Mouse (Mus musculus) limb, embryonic 11.5 days (tissue): ENCODE measurements at regions not wholly inside any gene's neighbourhood (a gene's known extent, or its start where the extent isn't known, plus 50 kb on each side); places are given as distances from the start of the nearest gene placed in this dataset.

Source experiments
- ATAC-seq: fragments of 200-750 bp; cut with Nextera tagmentation; 2 replicates; pipeline ENCODE4 v1.8.0; 2017; ENCODE audit warnings: low read depth; ENCODE audit not compliant: insufficient number of reproducible peaks, low FRiP score, low TSS enrichment
- DNase-seq: peaks from one replicate; pipeline ENCODE4 v3.0.0-alpha.2; 2015; ENCODE audit warnings: low spot score
- H3K27ac ChIP-seq: fragments of 300-500 bp; sonication (generic); replicated peaks from 2 replicates; pipeline ENCODE4 v1.5.1; 2014; ENCODE audit warnings: low read depth, mild to moderate bottlenecking, low read length
- H3K27me3 ChIP-seq: fragments of 300-500 bp; sonication (generic); 2 replicates; pipeline ENCODE4 v1.6.1; 2014; ENCODE audit warnings: mild to moderate bottlenecking, low read length, mixed read lengths; ENCODE audit not compliant: control insufficient read depth, insufficient read depth
- H3K36me3 ChIP-seq: fragments of 300-500 bp; sonication (generic); 2 replicates; pipeline ENCODE4 v1.6.1; 2014; ENCODE audit warnings: mild to moderate bottlenecking, low read length, moderate library complexity, mixed read lengths; ENCODE audit not compliant: control insufficient read depth, insufficient read depth
- H3K4me1 ChIP-seq: fragments of 300-500 bp; sonication (generic); 2 replicates; pipeline ENCODE4 v1.6.1; 2014; ENCODE audit warnings: low read length, mixed read lengths; ENCODE audit not compliant: control insufficient read depth, insufficient read depth
- H3K4me2 ChIP-seq: fragments of 300-500 bp; sonication (generic); 2 replicates; pipeline ENCODE4 v1.6.1; 2014; ENCODE audit warnings: low read depth, mild to moderate bottlenecking, moderate library complexity; ENCODE audit not compliant: severe bottlenecking
- H3K4me3 ChIP-seq: fragments of 300-500 bp; sonication (generic); 2 replicates; pipeline ENCODE4 v1.5.1; 2014; ENCODE audit warnings: low read depth, low read length
- H3K9ac ChIP-seq: fragments of 300-500 bp; sonication (generic); 2 replicates; pipeline ENCODE4 v1.6.1; 2014; ENCODE audit warnings: mild to moderate bottlenecking, low read length
- H3K9me3 ChIP-seq: fragments of 300-500 bp; sonication (generic); 2 replicates; pipeline ENCODE4 v1.6.1; 2016; ENCODE audit warnings: low read length; ENCODE audit not compliant: control insufficient read depth
- WGBS: fragments of 180-500 bp; shearing (Covaris S2); extraction: QIAGEN DNeasy Blood & Tissue Kit; methylation state at CpG from one replicate; pipeline ENCODE4 v1.1.7; 2014; 5-methylcytosine and 5-hydroxymethylcytosine counted together

DNA sequence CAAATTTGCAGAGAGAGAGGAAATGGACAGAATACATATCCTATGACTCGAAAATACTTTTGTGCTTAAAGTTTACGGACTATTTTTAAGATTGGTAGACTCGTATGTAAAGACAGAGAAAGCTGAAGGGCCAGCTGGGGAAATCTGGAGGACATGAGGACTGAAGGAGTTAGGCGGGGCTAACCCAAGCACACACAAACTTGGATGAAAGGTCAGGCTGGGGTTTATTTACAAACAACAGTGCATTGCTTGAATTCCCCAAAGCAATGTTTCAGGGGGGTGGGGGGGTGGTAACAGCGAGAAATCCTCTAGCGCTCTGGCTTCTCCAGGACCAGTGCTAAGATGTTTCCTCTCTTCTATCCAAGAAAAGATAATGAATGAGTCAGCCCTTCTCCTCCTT, 68.3 kb downstream of the Ptger2 start:
- H3K27ac ChIP-seq = no peak overlapping the region
- no peak overlapping the region for H3K4me2 ChIP-seq
- no peaks in the 10 kb centered on the region for H3K27me3 ChIP-seq
- no peaks in the 10 kb centered on the region for H3K9me3 ChIP-seq
- H3K36me3 ChIP-seq = no peaks in the 10 kb centered on the region
- DNase-seq (no peak), ATAC-seq (no peak)
- WGBS = 76% methylated on average over 6 of the region's 6 CpGs
- H3K4me3 ChIP-seq = no peak overlapping the region
- H3K4me1 ChIP-seq = no peaks in the 10 kb centered on the region
- no peak overlapping the region for H3K9ac ChIP-seq

DNA sequence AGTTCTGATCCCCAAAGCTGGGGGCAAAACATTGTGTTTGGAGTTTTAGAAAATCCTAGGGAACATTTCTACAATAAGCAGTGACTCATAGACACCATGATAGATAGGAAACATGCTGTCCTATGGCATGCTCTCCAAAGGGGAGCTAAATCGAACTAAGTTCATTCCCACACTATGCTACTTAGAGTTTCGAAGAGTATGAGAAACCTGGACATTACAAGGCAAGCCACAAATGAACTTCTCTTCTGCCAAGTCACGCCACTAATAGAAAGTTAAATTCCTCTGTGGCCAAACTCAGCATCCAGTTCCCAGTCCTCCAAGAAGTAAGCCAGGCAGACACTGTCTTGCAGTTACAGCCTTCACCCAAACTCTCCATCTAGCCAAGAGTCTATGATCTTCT, 73.7 kb downstream of the Ptger2 start:
- Histone ChIP-seq H3K36me3 (no peaks in the 10 kb centered on the region), H3K27me3 (no peaks in the 10 kb centered on the region), H3K4me3 (no peak overlapping the region), H3K9ac (no peak overlapping the region), H3K4me1 (no peaks in the 10 kb centered on the region), H3K27ac (no peak overlapping the region), H3K9me3 (no peaks in the 10 kb centered on the region), H3K4me2 (no peak overlapping the region)
- DNase-seq = no peak
- WGBS = 94% methylated on average over 3 of the region's 3 CpGs
- no peak for ATAC-seq

DNA sequence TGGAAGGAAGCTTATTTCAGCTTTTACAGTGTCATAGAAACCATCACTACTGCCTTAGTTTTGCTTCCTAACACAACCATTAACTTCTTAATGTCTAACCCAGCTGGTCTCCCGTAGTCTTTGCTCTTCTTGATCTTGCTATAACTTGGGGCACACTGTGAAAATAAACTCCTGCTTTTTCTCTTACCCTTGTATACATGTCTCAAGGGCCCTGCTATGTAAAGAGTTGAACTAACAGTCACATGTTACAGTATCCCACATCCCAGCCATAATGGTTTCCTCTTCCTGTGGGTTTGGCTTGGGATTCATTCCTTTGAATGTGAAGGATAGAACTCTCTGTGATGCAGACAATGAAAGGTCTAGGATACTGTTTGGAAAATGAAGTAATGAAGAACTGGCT, 76.5 kb downstream of the Ptger2 start:
- ATAC-seq (no peak), DNase-seq (no peak)
- H3K4me2 ChIP-seq = no peak overlapping the region
- no peak overlapping the region for H3K27ac ChIP-seq
- H3K4me1 ChIP-seq = no peaks in the 10 kb centered on the region
- WGBS = 77% methylated on average over 1 of the region's 1 CpGs
- no peak overlapping the region for H3K9ac ChIP-seq
- H3K36me3 ChIP-seq = no peaks in the 10 kb centered on the region
- no peaks in the 10 kb centered on the region for H3K27me3 ChIP-seq
- peaks cover 3% of the 10 kb centered on the region; the same call in 1 of the 2 replicates for H3K9me3 ChIP-seq
- H3K4me3 ChIP-seq = no peak overlapping the region

DNA sequence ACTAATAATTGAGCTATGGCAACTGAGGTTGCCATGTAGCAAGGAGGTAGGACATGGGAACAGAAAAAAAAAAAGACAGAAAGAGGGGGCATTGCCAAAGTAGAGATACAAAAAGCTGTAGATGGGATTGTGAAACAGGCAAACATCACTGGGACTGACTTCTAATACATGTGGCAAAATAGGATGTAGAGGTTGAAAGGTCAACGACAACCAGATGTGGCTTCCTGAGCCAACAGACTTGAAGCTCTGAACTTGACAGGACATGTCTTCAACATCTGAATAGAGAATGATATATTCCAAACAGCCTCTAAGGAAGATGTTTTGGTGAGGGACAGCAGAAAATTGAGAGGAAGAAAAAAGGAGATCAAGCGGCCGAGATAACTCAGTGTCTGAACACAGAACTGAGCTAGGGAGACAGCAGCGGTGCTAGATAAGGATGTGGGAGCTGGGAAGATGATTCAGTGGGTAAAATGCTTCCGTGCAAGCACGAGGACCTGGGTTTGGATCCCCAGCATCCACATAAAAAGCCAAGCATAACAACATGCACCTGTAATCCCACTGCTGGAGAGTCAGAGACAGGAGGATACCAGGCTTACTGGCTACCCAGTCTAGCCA, 81.7 kb downstream of the Ptger2 start:
- no peak for ATAC-seq
- H3K4me2 ChIP-seq = no peak overlapping the region
- DNase-seq = peak; percentile 63

DNA sequence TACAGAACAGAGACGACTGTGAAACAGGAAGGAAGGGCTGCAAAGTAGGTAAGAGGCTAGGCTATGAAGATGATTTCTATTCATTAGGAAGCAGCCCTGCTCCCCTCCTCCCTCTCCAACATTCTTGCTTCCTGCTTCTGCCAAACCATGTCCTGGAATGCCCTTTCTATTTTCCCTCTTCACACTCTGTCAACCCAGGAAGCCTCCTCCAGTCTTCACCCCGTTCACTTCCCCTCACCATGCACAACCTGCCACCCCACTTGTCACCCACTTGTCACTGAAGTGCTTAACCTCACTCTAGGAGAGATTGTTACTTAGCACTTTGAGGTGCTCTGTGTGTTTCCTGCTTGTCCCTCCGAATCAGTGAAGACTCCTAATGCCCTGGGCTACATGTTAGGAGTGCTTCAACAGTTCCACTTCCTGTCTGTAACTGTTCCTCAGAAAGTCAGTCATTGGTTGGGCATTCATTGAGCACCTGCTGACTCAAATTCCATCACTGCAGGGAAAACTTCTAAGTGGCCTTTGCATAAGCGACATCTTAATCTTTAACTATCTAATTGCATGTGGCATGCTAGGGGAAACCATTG, 87.0 kb downstream of the Ptger2 start:
- Histone ChIP-seq H3K9ac (no peak overlapping the region), H3K4me1 (no peaks in the 10 kb centered on the region), H3K4me3 (no peak overlapping the region), H3K36me3 (no peaks in the 10 kb centered on the region), H3K27me3 (no peaks in the 10 kb centered on the region), H3K27ac (no peak overlapping the region), H3K4me2 (no peak overlapping the region), H3K9me3 (no peaks in the 10 kb centered on the region)
- no peak for DNase-seq
- 61% methylated on average over 4 of the region's 4 CpGs for WGBS
- ATAC-seq = no peak

More for the DNA sequence above, 81.7 kb downstream of the Ptger2 start:
- no peak overlapping the region for H3K9ac ChIP-seq
- no peaks in the 10 kb centered on the region for H3K4me1 ChIP-seq
- peaks cover 3% of the 10 kb centered on the region; the same call in 1 of the 2 replicates for H3K9me3 ChIP-seq
- H3K36me3 ChIP-seq = no peaks in the 10 kb centered on the region
- no peak overlapping the region for H3K4me3 ChIP-seq
- no peak overlapping the region for H3K27ac ChIP-seq
- H3K27me3 ChIP-seq = no peaks in the 10 kb centered on the region
- 27% methylated on average over 6 of the region's 6 CpGs for WGBS

DNA sequence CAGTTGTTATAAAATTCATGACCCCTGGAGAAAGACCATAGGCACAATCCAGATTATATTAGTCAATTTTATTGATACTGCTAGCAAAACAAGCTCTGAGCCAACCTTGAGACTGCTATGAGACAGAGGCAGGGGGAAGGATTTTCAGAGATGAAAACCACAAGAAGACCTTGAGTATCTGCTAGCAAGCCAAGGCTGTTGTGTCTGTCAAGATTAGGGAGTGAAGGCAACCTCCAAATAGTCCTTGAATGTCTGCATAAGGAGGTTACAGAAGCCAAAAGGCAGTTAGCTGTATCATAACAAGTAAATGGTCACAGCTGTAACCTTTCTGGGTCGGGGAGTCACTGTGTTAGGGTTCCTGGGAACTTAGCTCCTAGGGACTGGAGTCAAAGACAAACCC, 89.2 kb downstream of the Ptger2 start:
- no peak overlapping the region for H3K4me3 ChIP-seq
- H3K36me3 ChIP-seq = no peaks in the 10 kb centered on the region
- 72% methylated on average over 1 of the region's 1 CpGs for WGBS
- no peaks in the 10 kb centered on the region for H3K27me3 ChIP-seq
- no peaks in the 10 kb centered on the region for H3K9me3 ChIP-seq
- ATAC-seq (no peak), DNase-seq (no peak)
- no peak overlapping the region for H3K27ac ChIP-seq
- no peak overlapping the region for H3K4me2 ChIP-seq
- H3K9ac ChIP-seq = no peak overlapping the region
- H3K4me1 ChIP-seq = no peaks in the 10 kb centered on the region

DNA sequence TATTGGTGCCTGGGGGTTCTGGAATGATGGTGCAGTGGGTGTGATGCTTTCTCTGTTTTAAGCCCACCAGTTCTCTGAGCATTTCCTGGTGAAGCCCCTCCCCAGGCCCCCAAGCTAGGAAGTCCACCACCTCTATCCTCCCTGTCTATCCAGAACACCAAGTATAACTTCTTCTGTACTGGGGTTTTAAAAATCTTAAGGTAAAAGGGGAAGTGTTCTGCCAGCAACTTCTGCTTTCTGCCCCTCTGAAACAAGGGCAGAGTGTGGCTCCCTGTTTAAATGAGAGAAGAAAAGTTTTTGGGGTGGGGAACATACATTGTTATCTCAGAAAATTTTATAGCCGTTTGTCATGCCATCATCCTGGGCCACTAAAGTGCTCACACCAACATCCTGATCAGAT, 91.8 kb downstream of the Ptger2 start:
- ATAC-seq = no peak
- no peaks in the 10 kb centered on the region for H3K27me3 ChIP-seq
- WGBS = 97% methylated on average over 1 of the region's 1 CpGs
- no peak overlapping the region for H3K4me3 ChIP-seq
- H3K36me3 ChIP-seq = no peaks in the 10 kb centered on the region
- H3K4me1 ChIP-seq = no peaks in the 10 kb centered on the region
- no peak for DNase-seq
- H3K9ac ChIP-seq = no peak overlapping the region
- H3K9me3 ChIP-seq = no peaks in the 10 kb centered on the region
- H3K4me2 ChIP-seq = no peak overlapping the region
- no peak overlapping the region for H3K27ac ChIP-seq

DNA sequence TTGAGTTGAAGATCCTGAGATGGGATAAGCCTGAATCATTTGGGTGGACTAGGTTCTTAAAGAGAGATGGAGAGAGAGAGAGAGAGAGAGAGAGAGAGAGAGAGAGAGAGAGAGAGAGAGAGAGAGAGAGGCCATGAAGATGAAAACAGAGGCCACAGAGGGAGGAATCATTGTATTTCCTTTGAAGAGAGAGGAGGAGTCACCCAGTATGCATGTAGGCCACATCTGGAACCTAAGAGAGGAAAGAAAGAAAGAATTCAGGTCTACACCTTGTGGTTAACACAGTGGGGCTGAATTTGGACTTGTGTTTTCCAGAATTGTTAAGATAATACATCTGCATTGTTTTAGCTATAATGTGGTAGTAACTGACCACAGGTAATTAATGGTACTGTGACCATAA, 92.2 kb downstream of the Ptger2 start:
- H3K27me3 ChIP-seq = no peaks in the 10 kb centered on the region

DNA sequence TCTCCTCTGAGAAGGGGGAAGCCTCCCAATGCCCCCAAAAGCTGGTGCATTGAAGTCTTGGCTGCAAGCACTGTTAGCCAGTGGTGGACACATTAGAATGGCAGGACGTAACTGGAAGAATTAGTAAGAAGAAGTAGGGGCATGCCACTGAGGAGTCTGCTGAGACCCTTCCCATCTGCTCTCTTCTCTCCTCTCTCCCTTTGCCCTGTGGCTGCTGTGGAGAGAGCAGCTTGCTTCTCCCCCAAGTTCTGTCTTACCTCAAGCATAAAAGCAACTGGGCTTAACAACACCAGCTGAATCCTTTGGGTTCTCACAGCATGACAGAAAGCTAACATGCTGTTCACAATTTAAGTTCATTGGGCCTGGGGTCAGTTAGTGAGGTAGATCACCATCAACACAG, 95.1 kb downstream of the Ptger2 start:
- DNase-seq = no peak
- Histone ChIP-seq H3K27me3 (no peaks in the 10 kb centered on the region), H3K27ac (no peak overlapping the region), H3K9me3 (no peaks in the 10 kb centered on the region), H3K9ac (no peak overlapping the region), H3K4me3 (no peak overlapping the region), H3K36me3 (no peaks in the 10 kb centered on the region), H3K4me2 (no peak overlapping the region), H3K4me1 (no peaks in the 10 kb centered on the region)
- 69% methylated on average over 1 of the region's 1 CpGs for WGBS
- no peak for ATAC-seq

More for the DNA sequence above, 92.2 kb downstream of the Ptger2 start:
- H3K27ac ChIP-seq = no peak overlapping the region
- no peaks in the 10 kb centered on the region for H3K4me1 ChIP-seq
- no peak overlapping the region for H3K4me3 ChIP-seq
- no peaks in the 10 kb centered on the region for H3K9me3 ChIP-seq
- H3K4me2 ChIP-seq = no peak overlapping the region
- DNase-seq (no peak), ATAC-seq (no peak)
- H3K36me3 ChIP-seq = no peaks in the 10 kb centered on the region
- no peak overlapping the region for H3K9ac ChIP-seq
